Mouse (Mus musculus) frontal cortex, postnatal 25 days (tissue): ENCODE measurements around the gene Tmem229b.
A peak's percentile ranks its signal among the peaks of the same experiment; 100 is the strongest.
"Not testable (repeated sequence)": the region's sequence is repeated elsewhere in the genome, so short reads cannot be mapped to it uniquely, and the experiment has no call there.

ENCODE experiments used
- DNase-seq, 2 experiments: peaks; one replicate each; pipeline ENCODE4 v3.0.0; 2022; ENCODE audit warnings: low spot score in 2 of 2

Tmem229b gene

DNA sequence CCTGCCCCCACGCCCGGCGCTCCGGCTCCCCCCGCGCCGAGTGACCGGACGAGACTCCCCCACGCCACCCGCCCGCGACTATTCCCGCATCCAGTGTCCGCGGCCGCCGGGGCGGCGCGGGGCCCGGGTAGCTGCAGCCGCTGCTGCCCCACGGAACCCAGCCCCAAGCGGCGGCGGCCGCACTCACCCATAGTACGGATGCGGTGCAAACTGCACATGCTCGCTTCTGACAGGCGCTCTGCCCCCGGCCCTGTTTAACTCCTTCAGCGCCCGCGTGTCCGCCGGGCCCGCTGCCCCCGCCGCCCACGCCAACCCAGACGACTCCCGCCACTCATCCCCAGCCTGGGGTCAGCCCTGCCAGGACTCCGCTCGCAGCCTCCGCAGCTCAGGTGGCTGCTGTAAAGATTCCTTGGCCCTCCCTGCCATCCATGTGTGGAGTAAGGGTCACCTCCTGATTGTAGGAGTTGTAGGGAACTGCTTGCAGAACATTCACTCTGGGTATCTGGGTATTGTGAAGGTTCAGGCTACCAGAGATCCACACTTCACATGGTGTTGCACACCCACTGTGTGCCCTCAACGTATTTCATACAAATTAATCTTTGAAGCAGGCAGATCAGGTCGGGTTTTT lies at the start of gene Tmem229b:
Gene Tmem229b (minus strand): TSS at position 502 of the 628 bp plus-strand sequence.
- peak; percentile 42 to 53 for DNase-seq

DNA sequence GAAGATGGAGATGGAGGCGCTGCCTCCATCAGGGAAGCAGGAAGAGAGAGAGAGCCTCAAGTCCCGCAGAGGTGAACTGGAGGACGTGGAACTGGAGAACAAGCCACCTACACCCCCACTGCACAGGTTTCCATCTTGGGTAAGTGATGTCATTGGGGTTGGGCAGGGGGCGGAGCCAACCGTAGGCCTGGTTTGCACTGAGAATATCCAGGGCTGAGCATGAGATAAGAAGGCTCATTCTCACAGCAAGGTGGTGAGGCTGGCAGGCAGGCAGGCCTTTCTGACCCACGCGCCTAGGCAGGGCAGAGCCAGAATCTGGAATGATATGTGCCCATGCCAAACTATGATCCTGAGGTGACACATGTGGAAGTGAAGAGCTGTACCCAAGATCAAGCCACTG lies 47.8 kb upstream of the Tmem229b start:
- no peak for DNase-seq

DNA sequence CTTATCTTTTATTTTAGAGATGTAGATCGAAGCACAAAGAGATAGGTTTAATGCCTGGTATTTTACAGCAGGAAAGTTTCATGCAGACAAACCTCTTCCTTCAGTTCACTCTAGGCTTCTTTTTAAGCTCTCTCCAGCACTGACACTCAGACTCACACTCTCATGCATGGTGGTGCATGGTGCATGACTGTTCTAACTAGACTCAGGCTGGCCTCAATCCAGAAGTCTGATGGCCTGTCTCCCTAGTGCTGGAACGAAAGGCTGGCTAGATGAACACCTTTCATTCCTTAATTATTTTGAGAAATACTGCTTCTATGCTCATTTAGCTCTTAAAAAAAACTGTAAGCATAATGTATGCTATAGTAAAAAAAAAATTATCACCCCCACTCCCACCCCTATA lies 44.6 kb upstream of the Tmem229b start:
- no peak for DNase-seq

DNA sequence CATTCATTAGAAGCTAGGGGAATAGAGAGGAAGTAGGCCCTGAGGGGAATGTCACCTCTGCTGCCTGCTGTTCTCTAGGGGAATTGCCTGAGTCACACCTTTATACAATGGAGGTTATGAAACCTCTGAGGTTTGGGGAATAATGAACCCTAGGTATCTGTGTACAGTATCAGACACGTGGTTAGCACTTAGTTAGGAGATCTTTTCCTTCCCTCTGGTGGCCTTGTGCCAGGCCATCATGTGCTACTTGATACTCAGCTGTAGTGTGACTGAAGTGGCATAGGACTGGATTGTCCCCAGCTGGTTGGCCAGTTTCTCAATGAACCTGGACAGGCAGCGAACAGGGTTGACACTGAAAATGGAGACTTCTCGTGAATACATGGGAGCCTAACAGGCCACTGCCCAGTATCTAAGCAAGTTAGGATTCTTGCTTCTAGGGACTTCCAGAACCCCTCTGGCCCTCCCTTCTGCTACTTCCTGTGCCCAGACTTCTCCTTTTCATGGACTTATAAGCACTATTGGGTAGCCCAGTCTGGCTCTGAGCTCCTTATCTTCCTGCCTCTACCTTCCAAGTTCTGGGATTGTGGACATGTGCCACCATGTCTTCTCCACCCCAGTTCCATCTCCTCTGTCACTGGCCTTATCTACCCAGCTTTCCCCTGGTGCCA lies 43.3 kb upstream of the Tmem229b start:
- no peak for DNase-seq

DNA sequence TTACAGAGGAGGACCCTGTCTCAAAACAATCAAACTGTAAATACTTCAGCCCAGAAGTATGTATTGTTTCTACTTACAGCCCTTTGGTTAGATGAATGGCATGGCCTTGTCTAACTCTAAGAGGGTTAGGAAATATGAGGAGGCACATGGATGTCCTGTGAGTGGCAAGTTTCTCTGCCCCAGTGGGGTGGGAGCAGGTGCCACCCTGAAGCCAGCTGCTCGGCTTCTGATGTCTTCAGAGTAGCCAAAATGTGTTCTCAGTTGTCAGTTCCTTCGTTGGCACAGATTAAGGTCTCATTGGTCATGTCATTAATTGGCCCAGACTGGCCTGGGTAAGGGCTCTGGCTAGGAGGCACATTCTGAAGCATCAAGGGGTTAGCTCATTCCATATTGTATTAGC lies 42.4 kb upstream of the Tmem229b start:
- no peak for DNase-seq

DNA sequence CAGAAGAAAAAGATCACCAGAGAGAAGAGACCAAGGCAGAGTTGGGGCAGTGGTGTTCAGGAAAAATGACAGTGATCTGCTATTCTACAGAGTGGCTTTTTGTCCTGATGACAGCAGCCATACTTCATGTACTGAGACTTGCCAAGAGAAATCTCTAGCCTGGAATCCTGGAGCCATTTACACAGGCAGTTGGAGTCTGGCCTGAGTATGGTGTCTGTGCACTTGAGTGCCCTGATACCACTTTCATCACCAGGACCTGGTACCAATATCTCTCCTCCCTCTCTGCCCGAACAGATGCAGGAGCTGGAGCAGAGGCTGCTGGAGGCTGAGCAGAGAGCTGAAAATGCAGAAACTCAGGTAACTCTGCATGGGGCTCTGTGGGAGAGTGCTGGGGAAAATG lies 41.5 kb upstream of the Tmem229b start:
- no peak for DNase-seq

DNA sequence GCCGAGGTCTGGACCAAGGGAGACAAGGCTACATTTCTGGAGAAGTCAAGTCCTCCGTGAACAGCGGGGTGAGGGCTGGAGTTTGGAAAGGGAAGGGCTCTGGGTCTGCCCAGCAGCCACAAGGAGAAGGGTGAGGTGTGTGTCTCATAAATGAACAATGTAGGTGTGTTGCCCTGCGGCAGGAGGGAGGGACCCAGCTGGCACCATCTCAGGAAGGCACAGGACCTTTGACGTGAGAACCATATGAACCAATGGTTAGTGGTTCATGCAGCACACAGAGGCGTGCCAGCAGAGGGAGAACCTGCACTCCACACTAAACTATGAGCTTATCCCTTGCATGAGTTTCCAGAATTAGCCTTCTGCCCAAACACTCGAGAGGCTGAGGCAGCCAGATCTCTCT lies 39.8 kb upstream of the Tmem229b start:
- no peak for DNase-seq

DNA sequence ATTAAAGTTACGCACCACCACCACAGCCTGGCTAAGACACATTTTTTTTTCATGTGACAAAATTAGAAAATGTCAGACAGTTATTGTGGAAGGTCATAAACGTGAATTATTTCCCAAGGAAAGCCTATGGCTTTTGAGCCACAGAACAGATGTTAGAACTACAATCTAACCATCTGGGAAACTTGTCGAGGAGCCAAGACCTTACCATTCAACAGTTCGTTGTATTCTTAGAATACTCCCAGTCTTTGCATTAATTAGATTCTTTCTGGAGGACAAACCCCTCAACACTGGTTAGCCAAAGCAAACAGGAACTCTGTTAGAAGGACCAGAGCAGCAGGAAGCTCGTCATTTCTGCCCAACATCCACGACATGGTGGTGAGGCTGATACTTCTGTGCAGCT lies 38.7 kb upstream of the Tmem229b start:
- DNase-seq = no peak

DNA sequence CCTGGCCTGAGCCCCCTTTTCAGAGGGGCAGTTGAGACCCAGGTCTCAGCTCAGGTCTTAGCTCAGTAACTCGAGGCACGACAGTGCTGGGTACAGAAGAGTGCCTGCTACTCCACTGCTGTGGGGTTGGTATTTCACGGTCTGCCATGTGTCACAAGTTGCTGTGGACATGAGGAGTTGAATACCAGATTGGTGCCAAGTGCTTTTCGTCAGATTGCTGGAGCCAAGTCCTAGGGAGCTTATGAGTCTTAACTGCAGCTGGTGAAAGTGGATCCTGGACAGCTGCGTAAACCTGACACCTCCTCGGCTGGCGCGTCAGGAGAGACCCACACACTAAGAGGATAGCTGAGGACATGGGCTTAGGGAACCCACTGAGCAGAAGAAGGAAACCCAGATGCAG lies 37.2 kb upstream of the Tmem229b start:
- no peak for DNase-seq

DNA sequence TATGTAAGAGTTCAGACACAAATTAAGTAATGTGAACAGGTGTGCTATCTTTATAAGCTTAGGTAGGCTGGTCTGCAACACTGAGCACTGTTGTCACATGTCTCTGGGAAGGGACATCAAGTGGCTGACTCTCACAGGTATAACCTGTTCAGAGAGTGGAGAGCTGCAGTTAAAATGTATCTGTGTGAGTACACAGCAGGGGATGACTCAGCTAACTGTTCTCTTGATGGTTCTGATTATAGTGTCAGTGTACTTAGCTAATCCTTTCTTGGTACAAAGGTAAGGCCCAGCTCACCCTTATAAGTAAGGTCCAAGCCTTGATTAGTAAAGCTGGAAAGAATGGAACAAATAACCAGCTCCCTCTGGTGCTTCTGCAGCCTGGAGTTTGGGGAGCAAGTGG lies 34.0 kb upstream of the Tmem229b start:
- DNase-seq = no peak

DNA sequence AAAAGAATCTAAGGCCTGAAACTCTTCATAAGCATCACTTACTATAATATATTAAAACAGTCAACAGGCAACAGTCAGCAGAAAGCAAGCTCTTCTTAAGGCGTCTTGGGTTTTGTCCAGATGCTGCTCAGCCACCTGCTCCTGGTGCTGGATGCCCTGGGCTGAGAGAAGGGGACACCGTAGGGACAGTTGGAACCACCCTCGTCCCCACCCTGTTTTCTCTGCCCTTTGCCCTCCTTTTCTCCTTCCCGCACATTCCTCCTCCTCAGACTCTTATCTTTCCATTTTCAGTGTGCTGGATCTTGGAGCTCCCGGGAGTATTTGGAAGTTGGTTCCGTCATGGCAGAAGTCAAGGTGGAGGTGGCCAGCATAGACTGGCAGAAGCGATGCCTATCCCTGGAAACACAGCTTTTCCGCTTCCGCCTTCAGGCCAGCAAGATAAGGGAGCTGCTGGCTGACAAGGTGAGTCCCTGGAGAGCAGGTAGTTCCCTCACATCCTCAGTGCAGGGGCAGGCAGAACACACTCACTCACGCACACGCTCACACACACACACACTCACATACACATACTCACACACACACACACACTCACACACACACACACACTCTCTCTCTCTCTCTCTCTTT lies 32.9 kb upstream of the Tmem229b start:
- DNase-seq = no peak

DNA sequence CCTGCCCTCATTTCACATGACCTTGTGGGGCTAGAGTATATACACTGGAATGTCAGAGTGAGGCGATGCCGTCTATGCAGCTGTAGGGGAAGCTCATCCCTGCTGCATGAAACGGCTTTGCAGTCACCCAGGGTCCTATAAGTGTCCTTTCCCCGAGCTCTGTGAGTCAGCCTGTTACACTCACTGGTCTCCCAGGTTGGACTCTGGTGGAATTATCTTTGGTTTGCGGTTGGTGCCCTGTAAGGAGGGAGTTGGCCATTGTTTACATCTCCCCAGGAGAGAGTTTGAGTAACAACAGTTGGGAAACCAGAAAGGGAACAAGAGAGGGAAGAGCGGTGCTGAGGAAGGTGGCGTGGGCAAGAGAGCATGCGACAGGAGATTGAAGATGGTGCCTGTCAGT lies 32.3 kb upstream of the Tmem229b start:
- DNase-seq = no peak

DNA sequence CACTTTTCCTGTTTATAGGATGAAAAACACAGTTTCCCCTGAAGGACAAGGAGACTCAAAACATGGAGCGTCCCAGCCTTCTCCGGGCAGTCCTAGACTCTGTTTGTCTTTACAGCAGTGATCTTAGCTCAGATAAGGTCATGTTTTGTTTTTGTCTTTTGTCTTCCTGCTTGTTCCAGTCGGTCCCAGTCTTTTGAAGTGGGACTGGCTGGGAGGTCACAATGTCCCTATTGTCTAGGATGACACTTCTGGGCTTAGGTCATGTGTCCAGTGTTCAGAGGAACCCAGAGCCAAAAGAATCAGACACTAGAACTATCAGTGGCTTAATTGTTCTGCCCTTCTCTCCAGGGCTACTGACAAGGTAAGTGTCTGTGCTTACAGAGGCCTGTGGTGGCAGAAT lies 27.9 kb upstream of the Tmem229b start:
- no peak for DNase-seq

DNA sequence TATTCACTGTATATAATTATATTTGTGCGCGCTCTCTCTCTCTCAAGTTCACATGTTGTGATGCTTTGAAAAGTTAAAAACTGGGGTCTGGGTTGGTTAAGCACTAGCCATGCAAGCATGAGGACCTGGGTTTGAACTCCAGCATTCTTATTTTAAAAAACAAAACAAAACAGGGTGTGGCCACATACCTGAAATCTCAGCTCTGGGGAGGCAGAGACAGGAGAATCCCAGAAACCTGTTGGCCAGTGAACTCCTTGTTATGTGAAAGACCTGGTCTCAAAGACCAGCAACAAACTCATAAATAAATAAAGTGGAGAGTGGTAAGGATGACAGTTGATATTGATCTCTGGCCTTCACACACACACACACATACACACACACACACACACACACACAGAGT lies 26.9 kb upstream of the Tmem229b start:
- no peak for DNase-seq

DNA sequence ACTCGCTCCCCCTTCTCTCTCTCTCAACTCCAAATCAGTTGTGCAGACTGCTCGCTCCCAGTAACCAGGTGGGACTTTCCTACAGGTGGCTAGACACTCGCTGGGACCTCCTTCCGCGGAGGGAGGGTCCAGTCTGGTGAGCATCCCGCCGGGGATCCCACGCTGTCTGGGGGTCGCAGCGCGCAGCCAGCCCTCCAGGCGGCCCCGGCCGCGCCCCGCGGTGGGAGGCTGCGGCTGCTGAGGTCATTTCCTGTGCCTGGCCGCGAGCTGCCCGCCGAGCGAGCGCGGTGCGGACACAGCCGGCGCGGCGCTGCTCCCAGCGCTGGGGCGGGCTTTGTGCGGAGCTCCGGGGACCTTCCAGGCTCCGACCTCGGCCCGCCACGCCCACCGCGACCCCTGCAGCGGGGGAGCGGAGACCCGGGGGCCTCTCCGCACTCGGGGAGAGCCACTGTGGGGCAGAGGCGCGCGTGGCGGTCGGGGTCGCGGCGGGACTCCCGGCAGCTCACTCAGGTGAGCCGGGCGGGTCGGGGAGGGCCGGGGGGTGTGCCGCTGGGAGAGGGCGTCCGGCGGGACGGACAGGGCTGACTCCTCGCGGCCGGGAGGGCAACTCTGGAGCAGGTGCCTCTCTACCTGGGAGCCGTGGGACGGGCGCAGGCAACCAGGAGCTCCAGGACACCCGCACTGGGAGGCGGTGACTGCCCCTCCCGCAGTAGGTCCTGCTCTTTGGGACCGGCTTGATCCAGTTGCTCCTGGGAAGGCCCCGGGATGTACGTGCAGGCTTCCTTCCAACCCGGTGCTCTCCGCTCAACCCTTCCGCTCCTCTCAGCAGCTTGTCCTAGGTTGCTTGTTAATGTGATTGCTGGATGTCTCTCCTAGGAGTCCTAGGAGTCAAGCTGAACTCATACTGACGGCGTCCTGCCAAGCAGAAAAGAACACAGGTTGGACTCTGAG lies 21.8 kb upstream of the Tmem229b start, which contains the start of gene Plekhh1:
Gene Plekhh1 (plus strand): TSS at position 253 of the 951 bp plus-strand sequence.
- peak in 1 of 2 experiments; percentile 8 for DNase-seq

DNA sequence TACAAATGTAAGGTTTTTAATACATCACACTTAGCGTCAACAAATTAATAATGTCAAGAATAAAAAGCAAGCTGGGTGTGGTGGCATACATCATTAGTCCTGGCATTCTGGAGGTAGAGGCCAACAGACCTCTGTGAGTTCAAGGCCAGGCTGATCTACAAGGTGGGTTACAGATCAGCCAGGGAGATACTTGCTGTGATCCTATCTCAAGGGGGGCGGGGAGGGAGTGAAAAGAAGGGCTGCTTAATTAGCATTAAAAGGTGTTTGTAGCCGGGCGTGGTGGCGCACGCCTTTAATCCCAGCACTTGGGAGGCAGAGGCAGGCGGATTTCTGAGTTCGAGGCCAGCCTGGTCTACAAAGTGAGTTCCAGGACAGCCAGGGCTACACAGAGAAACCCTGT lies 20.1 kb upstream of the Tmem229b start:
- DNase-seq = not testable (repeated sequence)

DNA sequence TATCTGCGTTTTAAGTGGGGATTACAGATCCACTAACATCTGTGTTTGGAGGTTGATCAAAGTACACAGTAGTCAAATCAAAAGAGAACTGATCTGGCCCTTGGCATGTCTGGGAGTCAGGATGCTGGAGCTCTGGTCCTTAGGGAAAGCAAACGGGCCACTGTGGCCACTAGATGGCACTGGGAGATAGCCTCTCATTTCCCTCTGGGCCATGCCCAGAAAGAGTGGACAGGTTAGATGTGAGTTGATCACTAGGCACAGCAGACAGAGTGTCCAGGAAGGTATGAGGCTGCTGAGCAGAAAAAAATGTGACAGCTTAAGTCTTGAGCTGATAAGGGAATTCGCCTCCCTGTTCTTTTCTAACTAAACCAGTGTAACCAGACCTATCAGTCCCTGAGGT lies 15.5 kb upstream of the Tmem229b start:
- peak; percentile 45 to 51 for DNase-seq

DNA sequence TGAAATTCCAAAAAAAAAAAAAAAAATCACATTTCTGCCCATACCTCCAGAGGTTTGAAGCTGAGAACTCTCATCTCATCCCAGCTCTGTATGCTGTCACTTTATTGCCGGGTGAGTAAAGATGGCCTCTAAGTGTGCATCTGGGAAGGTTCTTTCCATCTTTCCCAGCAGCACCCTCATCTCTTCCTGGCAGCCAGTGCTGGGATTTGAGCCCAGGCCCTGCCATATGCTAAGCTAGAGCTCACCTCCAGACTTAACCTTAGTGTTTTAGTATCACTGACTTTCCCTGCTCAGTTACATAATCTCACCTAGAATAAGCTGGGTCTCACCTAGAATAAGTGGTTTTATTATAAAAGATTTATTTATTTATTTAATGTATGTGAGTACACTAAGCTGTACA lies 14.5 kb upstream of the Tmem229b start:
- DNase-seq = no peak

DNA sequence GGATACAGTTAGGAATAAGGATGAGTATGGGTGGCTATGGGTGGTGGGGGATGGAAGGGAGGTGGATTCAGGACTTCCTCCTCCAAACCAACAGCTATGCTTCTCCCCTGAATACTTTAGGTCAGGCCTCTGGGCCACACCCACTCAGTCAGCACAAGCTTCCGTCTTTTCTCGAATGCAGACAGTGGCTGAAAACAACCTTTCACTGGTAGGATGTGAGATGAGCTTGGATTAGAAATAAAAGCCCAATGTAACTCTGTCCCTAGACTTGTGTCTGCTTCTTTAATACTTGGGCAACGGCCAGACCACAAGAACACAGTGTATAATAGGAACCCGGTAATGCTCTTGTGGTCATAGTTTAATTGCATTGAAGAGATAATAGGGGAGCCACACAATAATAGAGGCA lies 10.6 kb upstream of the Tmem229b start:
- no peak for DNase-seq

DNA sequence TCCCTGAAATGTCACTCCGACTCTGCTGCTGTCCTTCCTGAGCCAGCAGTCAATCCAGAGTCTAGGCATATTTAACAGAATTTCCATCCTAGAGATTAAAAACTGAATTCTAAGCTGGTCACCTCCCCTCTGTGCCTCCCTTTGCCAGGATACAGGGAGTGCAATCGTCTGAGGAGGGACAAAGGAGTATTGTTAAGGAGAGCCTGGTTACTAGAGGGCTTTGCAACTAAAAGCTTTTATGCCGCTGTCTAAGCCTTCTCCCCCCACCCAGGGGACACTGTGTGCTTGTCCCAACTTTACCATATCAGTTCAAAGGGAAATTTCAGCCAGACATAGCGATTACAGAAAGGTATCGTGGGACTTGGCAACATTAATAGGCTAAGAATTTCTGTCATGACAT lies 8.7 kb upstream of the Tmem229b start:
- DNase-seq = no peak

DNA sequence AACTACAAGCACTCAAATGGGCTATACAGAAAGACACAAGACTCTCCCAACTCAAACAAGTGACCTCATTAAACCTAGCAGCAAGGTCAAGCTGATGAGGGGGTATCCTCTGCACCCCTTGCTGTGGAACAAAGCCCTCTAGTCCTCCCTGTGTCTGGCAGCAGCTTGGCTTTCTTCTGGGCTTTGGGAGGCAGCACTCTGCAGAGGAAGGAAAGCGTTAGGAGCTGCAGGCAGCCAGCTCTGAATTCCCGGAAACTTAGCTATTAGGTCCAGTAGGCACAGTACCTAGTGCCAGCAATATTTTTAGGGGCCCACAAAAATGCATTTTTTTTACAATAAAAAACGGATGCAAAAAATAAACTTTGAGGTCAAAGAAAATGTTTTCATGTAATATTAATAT lies 3.1 kb upstream of the Tmem229b start:
- no peak for DNase-seq

DNA sequence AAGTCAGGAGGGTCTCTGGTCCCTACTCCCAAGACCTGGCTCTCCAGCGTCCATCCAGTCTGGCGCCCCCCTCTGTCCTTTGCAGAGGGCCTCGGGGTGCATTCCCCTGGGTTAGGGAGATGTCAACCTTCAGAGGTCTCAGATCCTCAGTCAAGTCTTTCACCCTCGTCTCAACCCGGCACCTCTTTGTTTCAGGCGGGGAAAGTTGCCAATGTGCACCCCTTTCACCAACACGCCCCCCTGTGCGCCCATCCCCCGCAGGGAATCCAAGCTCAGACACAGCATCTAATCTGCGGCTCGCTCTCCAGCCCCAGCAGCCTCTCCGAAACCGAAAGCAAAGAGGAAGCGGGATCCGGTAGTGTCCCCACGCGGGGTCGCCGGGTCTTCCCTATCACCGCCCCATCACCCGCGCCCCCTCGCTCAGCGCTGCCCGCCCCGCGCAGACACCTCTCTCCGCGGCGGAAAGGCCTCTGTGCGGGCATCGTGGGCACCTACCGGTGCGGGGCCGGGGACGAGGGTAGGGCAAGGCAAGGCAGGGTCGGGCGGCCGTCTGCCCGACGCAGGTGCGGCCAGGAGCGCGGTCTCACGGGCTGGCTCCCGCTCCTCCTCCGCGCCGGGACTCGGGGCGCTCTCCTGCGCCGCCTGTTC lies 825 bp downstream of the Tmem229b start:
- DNase-seq = peak; percentile 31 to 43
